Mouse (Mus musculus): ENCODE results near the gene Gm4922. TPM values are rescaled to one million over a fixed set of nuclear protein-coding genes. Genes with fewer than 3 reads are reported as not detected.

The Gm4922 gene
- total and polyA plus RNA-seq, 3 experiments: not detected

GRCm38 (mm10) chr10:18834389-18834788 is 47.8 kb upstream of the Gm4922 start:
- H3K4me3 ChIP-seq (replicated peaks in 1 of 3; ENCODE audit: low read depth in 2 of 3, low read length in 2 of 3, poor library complexity in 1 of 3): no peak overlapping the region
- in situ Hi-C loops (cut with MboI; ENCODE audit: low pct_ligation_motif_present, low pct_unique_long_range_greater_than_20kb, low sequenced_read_pairs) (no loop called here), dilution Hi-C loops (cut with MboI; ENCODE audit: extremely low pct_ligation_motif_present, extremely low pct_unique_long_range_greater_than_20kb, low sequenced_read_pairs) (no loop called here)
- H3K4me2 ChIP-seq (ENCODE audit: insufficient read depth, low read depth, poor library complexity, severe bottlenecking): no peak overlapping the region
- peaks cover 0 to 20% of the 10 kb centered on the region in 2 experiments; a peak in 3 of 4 replicates for H3K4me1 ChIP-seq (ENCODE audit: control insufficient read depth in 1 of 2, insufficient read depth in 2 of 2)
- H3K9ac ChIP-seq (ENCODE audit: insufficient read depth, low read depth): no peak overlapping the region
- H3K9me3 ChIP-seq (replicated peaks; ENCODE audit: low read length): no peaks in the 10 kb centered on the region
- no peaks in the 10 kb centered on the region for H3K27me3 ChIP-seq (replicated peaks)
- DNase-seq (ENCODE audit: extremely low read depth): no peak
- H3K36me3 ChIP-seq (replicated peaks in 1 of 2; ENCODE audit: control insufficient read depth in 1 of 2, insufficient read depth in 1 of 2, low read length in 1 of 2): no peaks in the 10 kb centered on the region
- TF ChIP-seq CHD2 (IDR thresholded peaks at IDR 0.05; ENCODE audit: low read length): no peak
- TF ChIP-seq PAX5 (IDR thresholded peaks at IDR 0.05; ENCODE audit: low read length): no peak
- TF ChIP-seq TBP (conservative IDR thresholded peaks at IDR 0.05; ENCODE audit: low read depth, low read length): no peak
- TF ChIP-seq UBTF (IDR thresholded peaks at IDR 0.05; ENCODE audit: low read depth, low read length): no peak
- TF ChIP-seq SIN3A (IDR thresholded peaks at IDR 0.05; ENCODE audit: low read length): no peak
- TF ChIP-seq MXI1 (IDR thresholded peaks at IDR 0.05; ENCODE audit: low read depth, low read length): no peak
- TF ChIP-seq RCOR1 (conservative IDR thresholded peaks at IDR 0.05; ENCODE audit: low read depth, low read length): no peak
- TF ChIP-seq ZMIZ1 (IDR thresholded peaks at IDR 0.05; ENCODE audit: low read depth, low read length): no peak
- no peak overlapping the region for H3K27ac ChIP-seq (ENCODE audit: insufficient read depth, low read depth)
- H3K79me2 ChIP-seq (replicated peaks; ENCODE audit: control insufficient read depth, extremely low read depth, insufficient read depth, poor library complexity, severe bottlenecking): no peaks in the 10 kb centered on the region

DNA sequence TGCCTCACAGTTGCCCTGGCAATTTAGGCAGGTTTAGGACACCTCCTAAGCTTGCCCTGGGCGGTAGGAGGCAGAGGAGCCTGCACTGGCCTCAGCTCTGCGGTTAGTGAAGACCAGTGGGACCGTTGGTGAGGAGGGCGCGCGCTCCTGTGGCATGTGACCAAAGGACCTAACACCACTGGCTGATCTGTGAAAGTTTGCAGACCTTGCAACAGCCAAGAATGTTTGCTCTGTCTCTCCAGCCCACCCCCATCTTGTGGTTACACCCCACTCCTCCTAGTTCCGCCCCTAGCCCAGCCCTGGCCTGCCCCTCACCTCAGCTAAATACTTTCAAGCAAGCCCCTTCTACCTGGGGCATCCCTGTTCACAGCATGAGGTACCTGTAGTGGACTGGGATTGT is 45.2 kb upstream of the Gm4922 start:
- Histone ChIP-seq H3K27ac (ENCODE audit: insufficient read depth, low read depth) (no peak overlapping the region), H3K4me2 (ENCODE audit: insufficient read depth, low read depth, poor library complexity, severe bottlenecking) (no peak overlapping the region), H3K36me3 (replicated peaks in 1 of 2; ENCODE audit: control insufficient read depth in 1 of 2, insufficient read depth in 1 of 2, low read length in 1 of 2) (no peaks in the 10 kb centered on the region), H3K9me3 (replicated peaks; ENCODE audit: low read length) (no peaks in the 10 kb centered on the region), H3K79me2 (replicated peaks; ENCODE audit: control insufficient read depth, extremely low read depth, insufficient read depth, poor library complexity, severe bottlenecking) (no peaks in the 10 kb centered on the region), H3K9ac (ENCODE audit: insufficient read depth, low read depth) (no peak overlapping the region), H3K27me3 (replicated peaks) (no peaks in the 10 kb centered on the region), H3K4me1 (ENCODE audit: control insufficient read depth in 1 of 2, insufficient read depth in 2 of 2) (peaks cover 0 to 8% of the 10 kb centered on the region in 2 experiments; a peak in 3 of 4 replicates), H3K4me3 (replicated peaks in 1 of 3; ENCODE audit: low read depth in 2 of 3, low read length in 2 of 3, poor library complexity in 1 of 3) (no peak overlapping the region)
- dilution Hi-C loops (cut with MboI; ENCODE audit: extremely low pct_ligation_motif_present, extremely low pct_unique_long_range_greater_than_20kb, low sequenced_read_pairs) (no loop called here), in situ Hi-C loops (cut with MboI; ENCODE audit: low pct_ligation_motif_present, low pct_unique_long_range_greater_than_20kb, low sequenced_read_pairs) (no loop called here)
- TF ChIP-seq UBTF (IDR thresholded peaks at IDR 0.05; ENCODE audit: low read depth, low read length): no peak
- no peak for TF ChIP-seq MXI1 (IDR thresholded peaks at IDR 0.05; ENCODE audit: low read depth, low read length)
- no peak for TF ChIP-seq USF1 (IDR thresholded peaks at IDR 0.05; ENCODE audit: low read depth, low read length)
- no peak for TF ChIP-seq MYC (IDR thresholded peaks at IDR 0.05; ENCODE audit: low read depth, low read length)
- no peak for TF ChIP-seq ZKSCAN1 (IDR thresholded peaks at IDR 0.05; ENCODE audit: borderline replicate concordance, low read depth, low read length)
- TF ChIP-seq SMC3 (IDR thresholded peaks at IDR 0.05; ENCODE audit: low read depth, low read length): no peak
- TF ChIP-seq ETS1 (conservative IDR thresholded peaks at IDR 0.05; ENCODE audit: low read depth, low read length): no peak
- TF ChIP-seq POLR2AphosphoS2 (IDR thresholded peaks at IDR 0.05; ENCODE audit: low read depth, low read length): no peak
- no peak for TF ChIP-seq RCOR1 (conservative IDR thresholded peaks at IDR 0.05; ENCODE audit: low read depth, low read length)
- no peak for TF ChIP-seq MAZ (IDR thresholded peaks at IDR 0.05; ENCODE audit: low read depth, low read length)
- TF ChIP-seq RAD21 (IDR thresholded peaks at IDR 0.05; ENCODE audit: low read depth, low read length): no peak
- no peak for TF ChIP-seq MAFK (IDR thresholded peaks at IDR 0.05; ENCODE audit: insufficient replicate concordance, low read length)
- no peak for TF ChIP-seq BHLHE40 (IDR thresholded peaks at IDR 0.05; ENCODE audit: low read depth, low read length)
- no peak for TF ChIP-seq GABPA (IDR thresholded peaks at IDR 0.05; ENCODE audit: insufficient replicate concordance, low read depth, low read length)
- TF ChIP-seq ZNF384 (IDR thresholded peaks at IDR 0.05; ENCODE audit: low read depth, low read length): no peak
- no peak for TF ChIP-seq E2F4 (IDR thresholded peaks at IDR 0.05; ENCODE audit: insufficient replicate concordance, low read depth, low read length)
- TF ChIP-seq JUND (conservative IDR thresholded peaks at IDR 0.05; ENCODE audit: low read depth, low read length): no peak
- no peak for TF ChIP-seq CTCF (conservative IDR thresholded peaks at IDR 0.05 in 1 of 2, IDR thresholded peaks at IDR 0.05 in 1 of 2; ENCODE audit: low read depth in 2 of 2, low read length in 2 of 2)
- TF ChIP-seq MAX (IDR thresholded peaks at IDR 0.05; ENCODE audit: low read length): no peak
- TF ChIP-seq IRF4 (IDR thresholded peaks at IDR 0.05; ENCODE audit: low read depth, low read length): no peak
- DNase-seq (ENCODE audit: extremely low read depth): no peak

Data from CH12.LX (cell line).